Mouse (Mus musculus) testis, adult 2 months (tissue): ENCODE measurements around the gene Dgkz.

ENCODE experiments used
- CTCF ChIP-seq: fragments of 200-500 bp; IDR thresholded peaks from 2 replicates; pipeline ENCODE4 v1.5.1; 2012; ENCODE audit warnings: low read depth, mild to moderate bottlenecking, inconsistent platforms, low read length, moderate library complexity; ENCODE audit not compliant: control insufficient read depth, insufficient read depth, insufficient replicate concordance
- POLR2A ChIP-seq: fragments of 200-500 bp; IDR thresholded peaks from 2 replicates; pipeline ENCODE4 v1.6.1; 2012; ENCODE audit warnings: low read depth, mild to moderate bottlenecking, inconsistent platforms, low read length, moderate library complexity; ENCODE audit not compliant: control insufficient read depth

DNA sequence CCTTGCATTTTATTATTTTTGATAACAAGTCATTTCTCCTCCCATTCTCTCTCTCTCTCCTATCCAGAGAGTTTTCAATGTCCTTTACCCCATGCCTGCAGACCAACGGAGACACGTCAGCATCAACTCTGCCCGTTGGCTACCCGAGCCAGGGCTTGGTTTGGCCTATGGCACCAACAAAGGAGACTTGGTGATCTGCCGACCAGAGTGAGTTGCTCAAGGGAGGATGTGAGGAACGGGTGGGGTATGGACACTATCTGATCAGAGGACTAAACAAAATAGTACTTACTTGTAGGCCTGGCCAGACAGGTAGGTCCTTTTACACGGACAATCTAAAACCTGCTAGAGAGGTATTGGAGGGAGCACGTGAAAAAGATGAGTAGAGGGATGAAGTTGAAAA is 75.2 kb downstream of the Dgkz start:
- TF ChIP-seq CTCF (no peak), POLR2A (no peak)
